Mouse (Mus musculus): Measurements from ENCODE around the gene Uchl4. TPM values are rescaled to one million over a fixed set of nuclear protein-coding genes. Genes with fewer than 3 reads are reported as not detected.
A peak's percentile ranks its signal among the peaks of the same experiment; 100 is the strongest.
"Not testable (repeated sequence)": the region's sequence is repeated elsewhere in the genome, so short reads cannot be mapped to it uniquely, and the experiment has no call there.

The Uchl4 gene
- polyA plus RNA-seq (2015; fragmentation: Nextera tagmentation; extraction: Ambion mirVana), result 2.8 and 3.6 TPM in 2 replicates

GRCm38 (mm10) chr9:64234768-64235435 lies at the start of gene Uchl4:
Gene Uchl4, plus strand, starts transcription at chr9:64235201.
- 85% methylated on average over 8 of the region's 8 CpGs for WGBS

GRCm38 (mm10) chr9:64193879-64194278 lies 41.1 kb upstream of the Uchl4 start:
- Histone ChIP-seq H3K9ac (ENCODE audit: low read length) (no peak overlapping the region), H3K4me1 (ENCODE audit: control insufficient read depth, insufficient read depth, low read length) (no peaks in the 10 kb centered on the region), H3K9me3 (replicated peaks; ENCODE audit: control insufficient read depth, low read length) (no peaks in the 10 kb centered on the region), H3K27ac (ENCODE audit: low read length) (no peak overlapping the region), H3K4me3 (replicated peaks; ENCODE audit: low read length) (no peak overlapping the region), H3K4me2 (ENCODE audit: low read depth, low read length) (no peak overlapping the region), H3K27me3 (ENCODE audit: control insufficient read depth, insufficient read depth, low read length) (no peaks in the 10 kb centered on the region), H3K36me3 (ENCODE audit: control insufficient read depth, insufficient read depth, low read length) (0 out of 2 replicates have a peak, but pooled peaks cover 8% of the 10 kb centered on the region)
- WGBS, result 79% methylated on average over 1 of the region's 1 CpGs
- no peak for ATAC-seq (ENCODE audit: insufficient read depth, low FRiP score)

More at GRCm38 (mm10) chr9:64234768-64235435, at the start of gene Uchl4:
- no peak within 1 kb of the TSS for H3K4me3 ChIP-seq (replicated peaks; ENCODE audit: low read length)
- H3K36me3 ChIP-seq (ENCODE audit: control insufficient read depth, insufficient read depth, low read length), result 0 out of 2 replicates have a peak, but pooled peaks cover 3% of the 10 kb centered on the region
- H3K27ac ChIP-seq (ENCODE audit: low read length), result peak within 1 kb of the TSS; percentile 74
- no peak within 1 kb of the TSS for H3K4me2 ChIP-seq (ENCODE audit: low read depth, low read length)
- H3K9me3 ChIP-seq (replicated peaks; ENCODE audit: control insufficient read depth, low read length), result no peaks in the 10 kb centered on the region
- H3K9ac ChIP-seq (ENCODE audit: low read length), result no peak within 1 kb of the TSS; the same call in 1 of the 2 replicates
- H3K4me1 ChIP-seq (ENCODE audit: control insufficient read depth, insufficient read depth, low read length), result peaks cover 42% of the 10 kb centered on the region
- no peaks in the 10 kb centered on the region for H3K27me3 ChIP-seq (ENCODE audit: control insufficient read depth, insufficient read depth, low read length)
- ATAC-seq (ENCODE audit: insufficient read depth, low FRiP score), result no peak

DNA sequence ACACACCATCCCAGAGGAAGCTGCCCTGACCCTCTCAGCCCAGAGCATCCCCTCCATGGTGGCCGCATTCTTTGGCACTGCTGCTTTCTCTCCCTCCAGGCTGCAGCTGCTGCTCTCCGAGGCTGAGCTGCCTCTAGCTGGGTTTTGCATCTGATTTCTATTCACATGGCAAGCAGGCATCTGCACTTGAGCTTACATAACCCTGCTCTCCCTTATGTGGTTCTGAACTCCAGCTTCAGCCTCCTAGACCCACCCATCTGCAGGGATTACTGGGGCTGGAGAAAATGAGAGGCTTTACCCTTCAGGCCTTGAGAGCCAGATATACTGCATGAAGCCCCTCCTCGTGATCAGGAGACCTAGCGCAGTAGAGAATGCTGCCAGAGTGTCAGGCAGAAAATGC lies 39.4 kb upstream of the Uchl4 start:
- WGBS, result 72% methylated on average over 4 of the region's 4 CpGs

DNA sequence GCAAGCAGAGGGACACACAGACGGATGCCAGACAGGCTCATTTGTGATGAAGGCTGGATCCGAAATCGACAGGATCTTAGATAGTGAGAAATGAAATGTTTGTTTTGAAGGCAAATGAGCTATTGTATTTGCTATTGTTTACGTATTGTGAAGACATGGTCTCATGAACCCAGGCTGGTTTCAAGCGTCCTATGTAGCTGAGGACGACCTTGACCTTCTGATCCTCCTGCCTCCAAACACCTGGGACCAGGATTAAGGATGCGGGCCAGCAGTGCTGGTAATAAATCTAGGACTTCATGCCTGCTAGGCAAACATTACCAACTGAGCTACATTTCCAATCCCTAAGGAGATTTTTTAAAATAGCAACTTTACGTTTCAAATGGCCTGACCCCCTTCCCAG lies 37.5 kb upstream of the Uchl4 start:
- H3K9me3 ChIP-seq (replicated peaks; ENCODE audit: control insufficient read depth, low read length), result no peaks in the 10 kb centered on the region
- H3K27me3 ChIP-seq (ENCODE audit: control insufficient read depth, insufficient read depth, low read length), result no peaks in the 10 kb centered on the region
- no peak overlapping the region for H3K4me3 ChIP-seq (replicated peaks; ENCODE audit: low read length)
- peaks cover 4% of the 10 kb centered on the region; the same call in 1 of the 2 replicates for H3K4me1 ChIP-seq (ENCODE audit: control insufficient read depth, insufficient read depth, low read length)
- no peak overlapping the region for H3K4me2 ChIP-seq (ENCODE audit: low read depth, low read length)
- H3K9ac ChIP-seq (ENCODE audit: low read length), result no peak overlapping the region
- 0 out of 2 replicates have a peak, but pooled peaks cover 3% of the 10 kb centered on the region for H3K36me3 ChIP-seq (ENCODE audit: control insufficient read depth, insufficient read depth, low read length)
- ATAC-seq (ENCODE audit: insufficient read depth, low FRiP score), result no peak
- 79% methylated on average over 8 of the region's 8 CpGs for WGBS
- H3K27ac ChIP-seq (ENCODE audit: low read length), result no peak overlapping the region

More for the DNA sequence above, 39.4 kb upstream of the Uchl4 start:
- H3K9me3 ChIP-seq (replicated peaks; ENCODE audit: control insufficient read depth, low read length), result no peaks in the 10 kb centered on the region
- no peak overlapping the region for H3K4me2 ChIP-seq (ENCODE audit: low read depth, low read length)
- 0 out of 2 replicates have a peak, but pooled peaks cover 8% of the 10 kb centered on the region for H3K36me3 ChIP-seq (ENCODE audit: control insufficient read depth, insufficient read depth, low read length)
- H3K27me3 ChIP-seq (ENCODE audit: control insufficient read depth, insufficient read depth, low read length), result no peaks in the 10 kb centered on the region
- ATAC-seq (ENCODE audit: insufficient read depth, low FRiP score), result no peak
- H3K4me1 ChIP-seq (ENCODE audit: control insufficient read depth, insufficient read depth, low read length), result peaks cover 4% of the 10 kb centered on the region; the same call in 1 of the 2 replicates
- no peak overlapping the region for H3K27ac ChIP-seq (ENCODE audit: low read length)
- H3K9ac ChIP-seq (ENCODE audit: low read length), result no peak overlapping the region
- H3K4me3 ChIP-seq (replicated peaks; ENCODE audit: low read length), result no peak overlapping the region

GRCm38 (mm10) chr9:64198068-64198762 lies 36.8 kb upstream of the Uchl4 start:
- Histone ChIP-seq H3K4me2 (ENCODE audit: low read depth, low read length) (no peak overlapping the region), H3K27ac (ENCODE audit: low read length) (0 out of 2 replicates have a peak overlapping the region, but pooled peaks have one; percentile 11), H3K9ac (ENCODE audit: low read length) (no peak overlapping the region), H3K36me3 (ENCODE audit: control insufficient read depth, insufficient read depth, low read length) (peaks cover 8% of the 10 kb centered on the region; the same call in 1 of the 2 replicates), H3K9me3 (replicated peaks; ENCODE audit: control insufficient read depth, low read length) (no peaks in the 10 kb centered on the region), H3K27me3 (ENCODE audit: control insufficient read depth, insufficient read depth, low read length) (no peaks in the 10 kb centered on the region), H3K4me1 (ENCODE audit: control insufficient read depth, insufficient read depth, low read length) (peaks cover 4% of the 10 kb centered on the region; the same call in 1 of the 2 replicates), H3K4me3 (replicated peaks; ENCODE audit: low read length) (no peak overlapping the region)
- 90% methylated on average over 5 of the region's 5 CpGs for WGBS
- ATAC-seq (ENCODE audit: insufficient read depth, low FRiP score), result no peak

DNA sequence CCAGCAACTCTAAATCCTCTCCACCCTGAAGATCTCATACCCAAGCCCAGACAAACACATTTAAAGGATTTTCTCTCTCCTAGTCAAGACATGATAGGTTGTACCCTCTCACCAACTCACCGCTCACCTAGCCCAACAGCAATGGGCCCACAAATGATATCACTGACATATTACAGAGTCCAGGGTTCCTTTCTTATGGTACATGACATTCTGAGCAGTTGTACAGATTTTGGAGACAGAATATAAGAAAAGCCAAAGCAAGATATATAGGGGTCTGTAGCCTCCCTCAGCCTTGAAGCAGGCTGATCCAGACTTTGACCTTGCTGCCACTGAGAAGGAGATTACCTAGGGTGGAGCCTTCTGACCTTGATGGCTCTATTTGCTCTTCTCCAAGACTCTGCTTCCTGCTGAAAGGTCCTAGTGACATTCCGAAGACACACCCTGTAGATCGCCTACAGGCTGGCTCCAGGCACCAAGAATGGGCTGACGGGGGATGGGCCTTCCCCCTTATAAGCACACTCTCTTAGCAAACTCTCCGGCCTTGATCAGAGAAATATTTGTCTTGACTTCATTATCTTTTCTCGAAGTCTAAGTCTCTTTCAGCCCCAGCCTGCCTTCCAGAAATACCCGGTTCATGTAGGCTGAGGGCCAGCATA lies 36.1 kb upstream of the Uchl4 start:
- H3K9ac ChIP-seq (ENCODE audit: low read length); ATAC-seq (ENCODE audit: insufficient read depth, low FRiP score); H3K4me2 ChIP-seq (ENCODE audit: low read depth, low read length); H3K27me3 ChIP-seq (ENCODE audit: control insufficient read depth, insufficient read depth, low read length); H3K4me1 ChIP-seq (ENCODE audit: control insufficient read depth, insufficient read depth, low read length); H3K36me3 ChIP-seq (ENCODE audit: control insufficient read depth, insufficient read depth, low read length); H3K9me3 ChIP-seq (replicated peaks; ENCODE audit: control insufficient read depth, low read length); H3K4me3 ChIP-seq (replicated peaks; ENCODE audit: low read length): not testable (repeated sequence)
- H3K27ac ChIP-seq (ENCODE audit: low read length), result peak overlapping the region; percentile 85
- WGBS, result 65% methylated on average over 7 of the region's 7 CpGs

- H3K4me1 ChIP-seq (ENCODE audit: control insufficient read depth, insufficient read depth, low read length), result peaks cover 4% of the 10 kb centered on the region; the same call in 1 of the 2 replicates
- no peaks in the 10 kb centered on the region for H3K27me3 ChIP-seq (ENCODE audit: control insufficient read depth, insufficient read depth, low read length)
- WGBS, result 39% methylated on average over 2 of the region's 2 CpGs
- no peak overlapping the region for H3K9ac ChIP-seq (ENCODE audit: low read length)
- no peak overlapping the region for H3K4me3 ChIP-seq (replicated peaks; ENCODE audit: low read length)
- H3K4me2 ChIP-seq (ENCODE audit: low read depth, low read length), result no peak overlapping the region
- peak; percentile 52; the same call in 1 of the 2 replicates for ATAC-seq (ENCODE audit: insufficient read depth, low FRiP score)
- peaks cover 6% of the 10 kb centered on the region; the same call in 1 of the 2 replicates for H3K36me3 ChIP-seq (ENCODE audit: control insufficient read depth, insufficient read depth, low read length)
- H3K9me3 ChIP-seq (replicated peaks; ENCODE audit: control insufficient read depth, low read length), result no peaks in the 10 kb centered on the region
- peak overlapping the region; percentile 85 for H3K27ac ChIP-seq (ENCODE audit: low read length)
Measured at GRCm38 (mm10) chr9:64199897-64200296, 35.1 kb upstream of the Uchl4 start.

DNA sequence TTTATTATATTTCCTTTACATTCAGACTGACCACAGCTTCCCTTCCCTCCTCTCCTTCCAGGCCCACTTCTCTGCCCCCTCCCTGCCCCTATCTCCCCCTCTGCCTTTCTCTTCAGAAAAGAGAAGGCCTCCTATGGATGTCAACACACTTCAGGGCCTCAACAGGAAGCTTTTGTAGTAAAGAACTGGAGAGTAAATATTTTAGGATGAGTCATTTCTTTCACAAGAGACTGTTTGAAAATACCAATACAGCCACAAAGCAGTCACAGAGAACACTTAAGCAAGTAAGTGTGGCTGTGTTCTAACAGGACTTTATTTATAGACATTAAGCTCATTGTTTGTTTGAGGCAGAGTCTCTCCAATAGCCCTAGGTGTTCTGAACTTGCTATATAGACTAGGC lies 32.7 kb upstream of the Uchl4 start:
- Histone ChIP-seq H3K27me3 (ENCODE audit: control insufficient read depth, insufficient read depth, low read length) (no peaks in the 10 kb centered on the region), H3K4me3 (replicated peaks; ENCODE audit: low read length) (no peak overlapping the region), H3K9me3 (replicated peaks; ENCODE audit: control insufficient read depth, low read length) (no peaks in the 10 kb centered on the region), H3K36me3 (ENCODE audit: control insufficient read depth, insufficient read depth, low read length) (peaks cover 6% of the 10 kb centered on the region; the same call in 1 of the 2 replicates), H3K9ac (ENCODE audit: low read length) (no peak overlapping the region), H3K4me1 (ENCODE audit: control insufficient read depth, insufficient read depth, low read length) (peaks cover 4% of the 10 kb centered on the region; the same call in 1 of the 2 replicates), H3K4me2 (ENCODE audit: low read depth, low read length) (no peak overlapping the region), H3K27ac (ENCODE audit: low read length) (peak overlapping the region; percentile 46)
- ATAC-seq (ENCODE audit: insufficient read depth, low FRiP score), result no peak

Data from stomach, embryonic 16.5 days (tissue).